Mouse (Mus musculus): ENCODE data around the gene Gdpd5.

Gene Gdpd5

DNA sequence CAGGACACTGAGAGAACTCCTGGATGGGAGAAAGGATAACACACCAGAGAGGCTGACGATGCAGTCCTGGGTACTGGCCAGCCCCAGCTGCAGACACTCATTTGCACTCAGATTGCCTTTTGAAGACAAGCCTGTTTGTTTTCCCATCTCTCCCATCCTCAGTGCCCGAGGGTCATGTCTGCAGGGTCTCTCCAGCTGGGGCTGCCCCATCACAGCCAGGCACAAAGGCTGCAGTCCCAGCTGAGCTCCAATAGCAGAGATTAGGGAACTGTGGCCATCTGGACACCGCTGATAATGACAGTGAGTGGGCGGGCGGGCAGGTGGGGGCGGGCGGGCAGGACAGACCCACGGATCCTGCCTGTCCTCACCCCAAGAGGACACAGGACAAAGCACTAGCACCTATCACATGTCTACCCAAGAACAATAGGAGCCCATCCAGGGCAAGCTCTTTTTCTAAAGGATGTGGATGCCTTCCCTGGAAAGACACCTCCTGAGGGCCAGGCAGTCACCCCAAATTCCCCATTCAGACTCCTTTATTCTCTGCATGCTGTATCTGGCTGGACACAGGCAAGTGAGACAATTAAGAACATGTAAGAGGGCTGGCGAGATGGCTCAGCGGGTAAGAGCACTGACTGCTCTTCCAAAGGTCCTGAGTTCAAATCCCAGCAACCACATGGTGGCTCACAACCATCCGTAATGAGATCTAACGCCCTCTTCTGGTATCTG lies 93.8 kb downstream of the Gdpd5 start:
- 69% methylated on average over 12 of the region's 12 CpGs for WGBS

DNA sequence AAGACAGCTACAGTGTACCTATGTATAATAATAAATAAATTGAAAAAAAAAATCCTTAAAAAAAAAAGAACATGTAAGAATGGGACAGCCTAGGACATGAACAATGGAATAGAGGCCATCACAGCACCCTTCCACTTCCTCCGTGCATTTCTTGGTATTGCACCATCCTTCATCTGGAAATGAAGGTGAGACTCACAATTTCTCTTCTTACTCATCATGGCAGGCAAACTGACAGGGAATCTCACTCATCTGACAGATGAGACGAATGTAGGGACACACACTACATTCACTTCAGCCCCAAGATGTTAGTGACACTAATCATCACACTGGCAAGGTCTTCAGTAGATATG lies 94.3 kb downstream of the Gdpd5 start:
- WGBS = 78% methylated on average over 2 of the region's 2 CpGs

DNA sequence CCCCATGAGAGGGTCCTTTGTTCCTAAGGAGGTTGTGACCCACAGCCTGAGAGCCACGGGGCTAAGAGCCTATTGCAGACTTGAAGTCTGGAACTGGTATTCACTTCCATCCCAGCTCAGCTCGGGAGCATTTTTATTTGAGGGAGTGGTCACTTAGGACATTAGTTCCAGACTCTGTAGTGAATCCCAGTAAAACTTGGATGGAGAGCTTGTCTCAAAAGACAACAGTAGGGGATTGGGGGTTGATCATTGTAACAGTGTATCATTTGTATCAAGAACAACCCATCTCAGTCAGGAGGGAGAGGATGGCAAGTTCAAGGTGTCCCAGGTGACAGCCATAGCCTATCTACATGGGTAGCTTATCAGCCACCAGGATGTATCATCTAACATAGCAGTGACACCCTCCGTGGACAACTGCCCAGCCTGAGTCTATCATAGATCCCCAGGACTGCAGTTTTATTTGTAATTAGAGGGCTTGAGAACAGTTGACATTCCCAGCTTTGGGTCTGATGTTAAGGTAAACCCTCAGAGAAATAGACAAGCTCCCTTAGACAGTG lies 95.4 kb downstream of the Gdpd5 start:
- 46% methylated on average over 3 of the region's 3 CpGs for WGBS

DNA sequence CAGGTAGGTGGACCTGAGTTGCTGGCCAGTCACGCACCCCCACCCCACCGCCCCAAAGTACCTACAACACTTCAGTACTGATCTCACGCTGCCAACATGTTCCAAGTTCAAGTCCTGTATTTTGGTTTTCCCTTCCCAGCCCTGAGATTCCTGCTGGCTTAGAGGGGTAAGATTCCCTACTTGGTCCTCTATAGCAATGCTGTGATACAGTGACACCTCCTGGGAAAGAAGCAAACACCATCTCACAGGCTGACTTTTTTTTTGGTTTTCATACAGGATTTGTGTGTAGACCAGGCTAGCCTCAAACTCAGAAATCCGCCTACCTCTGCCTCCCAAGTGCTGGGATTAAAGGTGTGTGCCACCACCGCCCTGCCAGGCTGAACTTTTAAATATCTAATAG lies 96.0 kb downstream of the Gdpd5 start:
- 86% methylated on average over 5 of the region's 5 CpGs for WGBS

DNA sequence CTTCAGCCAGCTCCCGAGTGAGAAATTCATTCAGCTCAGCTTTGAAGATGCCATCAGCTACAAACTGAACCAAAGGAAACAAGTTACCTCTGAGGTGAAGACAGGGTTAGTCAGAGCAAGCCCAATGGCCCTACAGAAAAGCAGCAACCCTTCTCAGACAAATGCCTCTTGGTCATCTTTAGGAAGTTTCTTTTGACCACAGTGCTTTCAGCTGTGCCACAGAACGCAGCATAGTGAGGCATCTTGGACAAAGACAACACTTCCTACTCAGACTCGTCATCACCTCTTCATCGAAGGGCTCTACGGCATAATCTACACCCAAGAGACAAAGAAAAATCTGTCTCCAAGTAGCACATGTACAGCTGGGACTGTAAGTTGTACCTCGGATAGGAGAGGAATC lies 101.4 kb downstream of the Gdpd5 start:
- under 1% methylated on average over 6 of the region's 6 CpGs for WGBS

DNA sequence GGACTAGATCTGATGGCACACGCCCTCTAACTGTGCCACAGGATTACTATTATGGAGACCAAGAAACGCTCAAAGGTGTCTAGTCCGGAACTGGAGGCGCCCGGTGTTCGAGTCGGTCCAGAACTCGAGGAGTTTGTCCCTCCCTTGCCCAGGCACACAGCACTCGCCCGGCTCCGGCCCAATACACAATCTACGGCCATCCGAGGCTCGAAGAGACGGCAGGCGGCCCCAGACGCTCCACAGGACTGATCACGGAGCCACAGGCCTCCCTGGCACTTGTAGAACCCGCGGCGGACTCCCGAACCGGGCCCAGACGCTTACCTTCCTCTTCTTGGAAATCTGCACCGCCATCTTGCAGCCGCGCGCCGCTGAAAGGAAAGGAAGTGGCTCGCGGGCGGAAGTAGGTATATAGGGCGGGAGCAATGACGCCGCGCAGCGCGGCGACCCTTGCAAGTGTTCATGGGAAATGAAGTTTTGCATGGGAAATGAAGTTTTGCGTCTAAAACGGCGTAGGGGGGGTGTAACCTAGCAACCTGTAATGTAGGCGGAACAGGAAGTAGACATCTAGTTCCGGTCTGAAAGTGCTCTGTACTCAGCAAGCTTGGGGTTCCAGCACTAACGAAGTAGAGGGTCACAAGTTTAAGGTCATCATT lies 102.2 kb downstream of the Gdpd5 start, which contains the start of gene Rps3:
Gene Rps3 (minus strand): TSS at position 468 of the 653 bp plus-strand sequence.
- under 1% methylated on average over 45 of the region's 45 CpGs for WGBS

DNA sequence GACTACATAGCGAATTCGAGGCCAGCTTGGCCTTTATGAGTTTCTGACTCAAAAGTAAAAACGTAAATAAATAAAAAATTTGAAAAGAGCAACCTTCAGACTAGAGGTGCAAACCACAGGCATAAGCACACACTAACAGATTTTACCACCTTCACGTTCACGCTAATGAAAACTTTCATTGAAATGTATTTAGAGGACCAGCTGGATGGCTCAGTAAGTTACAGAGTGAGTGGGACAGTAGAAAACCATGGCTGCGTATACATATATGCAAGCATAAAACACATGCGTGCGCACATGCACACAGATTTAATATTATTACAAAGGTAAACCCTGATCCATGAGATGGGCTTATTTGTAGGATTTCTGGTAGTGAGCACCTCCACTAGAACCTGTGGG lies 102.7 kb downstream of the Gdpd5 start:
- 41% methylated on average over 8 of the region's 8 CpGs for WGBS

DNA sequence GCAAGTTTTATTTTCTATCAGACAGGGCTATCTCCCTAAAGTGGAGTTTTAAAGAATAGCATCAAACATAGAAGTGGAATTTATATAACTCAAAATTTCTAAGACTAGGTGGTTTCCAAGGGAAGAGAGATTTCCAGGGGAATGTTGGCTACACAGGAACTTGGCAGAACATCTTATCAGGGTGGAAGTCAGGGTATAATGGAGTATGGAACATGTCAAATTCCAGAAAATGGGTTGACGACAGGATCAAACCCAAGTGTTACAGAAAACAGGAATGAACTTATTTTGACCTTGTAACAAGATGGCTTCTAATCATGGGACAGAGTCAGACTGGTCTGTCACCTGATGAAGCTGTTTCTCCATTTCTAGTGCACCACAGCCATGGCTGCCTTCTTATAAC lies 103.5 kb downstream of the Gdpd5 start:
- 87% methylated on average over 1 of the region's 1 CpGs for WGBS

DNA sequence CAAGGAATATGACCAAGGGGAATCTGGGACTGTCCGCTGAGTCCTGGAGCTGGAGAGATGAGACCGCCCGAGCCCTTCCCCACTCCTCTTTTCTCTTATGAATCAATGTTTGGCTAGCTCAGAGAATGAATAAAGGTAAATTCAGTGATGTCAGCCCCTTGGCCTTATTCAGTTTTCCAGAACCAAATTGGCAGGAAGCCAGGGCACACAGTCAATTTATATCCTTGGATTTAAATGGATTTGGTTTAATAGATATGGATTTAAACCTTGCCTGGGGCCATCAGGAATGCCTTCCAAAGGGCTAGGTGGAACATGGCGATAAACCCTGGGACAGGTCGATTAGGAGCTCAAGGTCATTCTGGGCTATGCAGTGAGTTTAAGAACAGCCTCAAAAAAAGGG lies 108.5 kb downstream of the Gdpd5 start:
- 74% methylated on average over 5 of the region's 5 CpGs for WGBS

DNA sequence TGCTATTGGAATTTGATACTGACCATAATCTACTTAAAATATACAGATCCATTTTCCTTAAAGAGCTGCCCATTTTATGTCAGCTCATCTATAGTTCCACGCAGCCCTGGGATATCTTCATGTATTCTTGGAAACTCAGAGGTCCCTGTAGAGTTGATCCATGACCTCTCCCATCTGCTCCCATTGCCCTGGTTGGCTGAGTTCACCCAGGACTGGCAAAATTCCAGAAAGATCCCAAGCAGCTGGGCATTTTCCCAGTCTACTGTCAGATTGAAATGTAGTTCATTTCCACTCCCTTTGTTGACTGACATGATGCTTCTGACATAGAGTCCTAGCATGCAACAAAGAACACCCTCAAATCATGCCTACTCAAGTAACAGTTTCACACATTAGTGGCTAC lies 117.9 kb downstream of the Gdpd5 start:
- WGBS = 72% methylated on average over 1 of the region's 1 CpGs

DNA sequence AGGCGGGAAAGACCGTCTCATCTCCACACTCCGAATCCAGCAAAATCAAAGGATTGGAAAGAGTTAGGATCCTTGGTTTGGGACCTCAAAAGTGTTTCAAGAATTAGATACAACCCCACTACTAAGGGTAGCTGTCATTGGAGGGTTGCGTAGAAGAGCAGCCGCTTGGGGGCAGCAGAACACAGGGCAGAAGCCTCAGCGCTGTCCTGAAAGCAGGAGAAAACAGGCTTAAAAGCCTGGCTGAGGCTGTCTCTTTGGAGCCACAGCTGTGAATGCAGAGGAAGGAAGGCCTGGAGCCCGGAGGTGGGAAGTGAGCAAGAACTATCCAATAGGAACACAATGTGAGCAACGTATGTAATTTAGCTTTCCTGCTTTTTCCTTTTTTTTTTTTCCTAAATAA lies 119.0 kb downstream of the Gdpd5 start:
- 7% methylated on average over 8 of the region's 8 CpGs for WGBS

DNA sequence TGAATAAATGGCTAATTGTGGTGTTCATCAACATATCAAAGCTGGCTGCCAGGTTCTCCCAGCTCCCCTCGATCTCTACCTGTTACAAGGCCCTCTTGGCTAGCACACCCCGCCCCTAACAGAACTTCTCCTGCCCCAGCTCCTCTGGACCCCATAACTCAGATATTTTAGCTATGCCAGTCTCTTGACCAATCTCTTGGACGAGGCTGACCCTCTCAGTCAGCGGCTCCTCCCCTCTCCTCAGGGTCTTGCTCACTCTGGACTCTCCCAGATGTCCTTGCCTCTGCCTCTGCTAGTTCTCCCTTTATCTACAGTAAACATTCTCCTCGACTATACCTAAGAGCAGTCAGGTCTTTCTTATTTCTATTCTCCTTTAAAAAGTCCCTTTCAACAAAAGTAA lies 119.4 kb downstream of the Gdpd5 start:
- 60% methylated on average over 5 of the region's 5 CpGs for WGBS

DNA sequence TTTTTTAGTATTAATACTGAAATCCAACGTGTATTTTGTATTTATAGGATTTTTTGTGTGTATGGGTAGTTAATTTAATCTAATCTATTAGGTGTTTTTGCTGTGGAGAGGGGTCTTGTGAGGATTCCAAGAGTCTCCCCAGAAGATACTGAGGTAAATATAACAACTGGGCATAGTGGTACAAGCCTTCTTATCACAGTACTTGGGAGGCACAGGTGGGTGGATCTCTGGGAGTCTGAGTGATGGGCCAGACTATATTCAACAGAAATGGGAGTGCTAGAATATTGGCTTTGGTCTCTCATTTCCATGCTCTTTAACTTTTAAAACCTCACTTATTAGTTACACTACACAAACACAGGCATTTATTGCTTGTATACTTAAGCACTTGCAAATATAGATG lies 119.9 kb downstream of the Gdpd5 start:
- WGBS = 82% methylated on average over 1 of the region's 1 CpGs

DNA sequence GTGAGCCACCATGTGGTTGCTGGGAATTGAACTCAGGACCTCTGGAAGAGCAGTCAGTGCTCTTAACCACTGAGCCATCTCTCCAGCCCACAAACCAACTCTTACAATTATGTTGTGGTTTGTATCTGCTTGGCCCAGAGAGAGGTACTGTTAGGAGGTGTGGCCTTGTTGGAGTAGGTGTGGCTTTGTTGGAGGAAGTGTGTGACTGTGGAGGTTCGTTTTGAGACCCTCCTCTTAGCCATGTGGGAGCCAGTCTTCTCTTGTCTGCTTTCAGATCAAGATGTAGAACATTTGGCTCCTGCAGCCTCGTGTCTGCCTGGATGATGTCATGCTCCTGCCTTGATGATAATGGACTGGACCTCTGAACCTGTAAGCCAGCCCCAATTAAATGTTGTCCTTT lies 127.0 kb downstream of the Gdpd5 start:
- WGBS = 45% methylated on average over 2 of the region's 2 CpGs

DNA sequence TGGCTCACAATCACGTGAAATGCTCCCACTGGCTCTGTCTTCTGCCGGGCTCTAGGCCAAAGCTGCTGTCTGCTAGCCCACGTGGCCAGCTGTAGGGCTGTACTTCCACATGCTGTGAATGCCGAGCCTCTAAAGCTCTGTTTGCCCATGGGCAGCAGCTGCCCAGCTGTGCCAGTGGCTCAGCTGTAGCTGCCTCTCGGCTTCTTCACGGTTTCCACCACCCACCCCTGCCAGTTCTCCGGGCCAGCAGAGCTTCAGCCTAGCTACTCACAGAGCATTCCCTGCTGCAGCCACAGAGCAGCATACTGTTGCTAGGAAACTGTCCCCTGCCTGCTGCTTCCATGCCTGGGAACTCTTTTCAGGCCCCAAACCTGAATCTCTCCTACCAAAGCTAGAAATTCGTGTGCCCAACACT lies 128.9 kb downstream of the Gdpd5 start:
- WGBS = 3% methylated on average over 8 of the region's 8 CpGs
